Mouse (Mus musculus): ENCODE measurements at regions not wholly inside any gene's neighbourhood (a gene's known extent, or its start where the extent isn't known, plus 50 kb on each side); places are given as distances from the start of the nearest gene placed in this dataset.

GRCm38 (mm10) chr11:64924989-64925388 lies 53.8 kb upstream of the Elac2 start:
- Histone ChIP-seq H3K4me3 (replicated peaks; ENCODE audit: low read length) (no peak overlapping the region), H3K4me1 (replicated peaks; ENCODE audit: low read depth, low read length) (no peaks in the 10 kb centered on the region), H3K9me3 (ENCODE audit: low read length) (no peaks in the 10 kb centered on the region), H3K27me3 (ENCODE audit: insufficient read depth, low read length) (no peaks in the 10 kb centered on the region), H3K36me3 (ENCODE audit: insufficient read depth, low read length) (no peaks in the 10 kb centered on the region)
- TF ChIP-seq NANOG (IDR thresholded peaks at IDR 0.05; ENCODE audit: borderline replicate concordance, low read length) (no peak), CTCF (conservative IDR thresholded peaks at IDR 0.05; ENCODE audit: low read length) (no peak), POU5F1 (IDR thresholded peaks at IDR 0.05; ENCODE audit: borderline replicate concordance, low read length) (no peak)

- H3K36me3 ChIP-seq (ENCODE audit: insufficient read depth, low read length) = no peaks in the 10 kb centered on the region
- no peak overlapping the region for H3K4me3 ChIP-seq (replicated peaks; ENCODE audit: low read length)
- H3K4me1 ChIP-seq (replicated peaks; ENCODE audit: low read depth, low read length) = no peaks in the 10 kb centered on the region
- no peaks in the 10 kb centered on the region for H3K27me3 ChIP-seq (ENCODE audit: insufficient read depth, low read length)
- H3K9me3 ChIP-seq (ENCODE audit: low read length) = no peaks in the 10 kb centered on the region
- TF ChIP-seq NANOG (IDR thresholded peaks at IDR 0.05; ENCODE audit: borderline replicate concordance, low read length) = no peak
- no peak for TF ChIP-seq POU5F1 (IDR thresholded peaks at IDR 0.05; ENCODE audit: borderline replicate concordance, low read length)
These were observed 52.9 kb upstream of the Elac2 start for GRCm38 (mm10) chr11:64925970-64926369.

Data from E14TG2a.4 (cell line).